Mouse (Mus musculus) lung, postnatal 0 days (tissue): Measurements from ENCODE around the gene Tmem123. TPM values are rescaled to one million over a fixed set of nuclear protein-coding genes. Genes with fewer than 3 reads are reported as not detected.

Source experiments
- ATAC-seq: fragments of 200-750 bp; cut with Nextera tagmentation; 2 replicates; pipeline ENCODE4 v1.8.0; 2017; ENCODE audit warnings: moderate library complexity
- DNase-seq: peaks from one replicate; pipeline ENCODE4 v3.0.0-alpha.2; 2016; ENCODE audit warnings: low spot score
- H3K27ac ChIP-seq: fragments of 300-500 bp; sonication (generic); 2 replicates; pipeline ENCODE4 v1.5.1; 2014; ENCODE audit warnings: antibody characterized with exemption, mild to moderate bottlenecking, low read length, mixed read lengths
- H3K27me3 ChIP-seq: fragments of 300-500 bp; sonication (generic); replicated peaks from 2 replicates; pipeline ENCODE4 v1.6.1; 2014; ENCODE audit warnings: low read length, mixed read lengths; ENCODE audit not compliant: insufficient read depth
- H3K36me3 ChIP-seq: fragments of 300-500 bp; sonication (generic); 2 replicates; pipeline ENCODE4 v1.6.1; 2014; ENCODE audit warnings: low read length, mixed read lengths; ENCODE audit not compliant: insufficient read depth
- H3K4me1 ChIP-seq: fragments of 300-500 bp; sonication (generic); 2 replicates; pipeline ENCODE4 v1.6.1; 2014; ENCODE audit warnings: antibody characterized with exemption, low read depth, low read length, mixed read lengths; ENCODE audit not compliant: insufficient read depth
- H3K4me2 ChIP-seq: fragments of 300-500 bp; sonication (generic); replicated peaks from 2 replicates; pipeline ENCODE4 v1.6.1; 2014; ENCODE audit warnings: low read depth, mild to moderate bottlenecking, low read length, moderate library complexity, mixed read lengths
- H3K4me3 ChIP-seq: fragments of 300-500 bp; sonication (generic); 2 replicates; pipeline ENCODE4 v1.5.1; 2014; ENCODE audit warnings: low read depth, low read length
- H3K9ac ChIP-seq: fragments of 300-500 bp; sonication (generic); replicated peaks from 2 replicates; pipeline ENCODE4 v1.6.1; 2014; ENCODE audit warnings: low read depth, mild to moderate bottlenecking
- H3K9me3 ChIP-seq: fragments of 300-500 bp; sonication (generic); 2 replicates; pipeline ENCODE4 v1.6.1; 2016; ENCODE audit warnings: low read length, mixed read lengths
- CTCF ChIP-seq: IDR thresholded peaks from 2 replicates; pipeline ENCODE4 v1.5.1; 2016; ENCODE audit warnings: antibody characterized with exemption, mild to moderate bottlenecking
- EP300 ChIP-seq: IDR thresholded peaks from 2 replicates; pipeline ENCODE4 v1.6.1; 2016; ENCODE audit warnings: antibody characterized with exemption, mild to moderate bottlenecking, control low read depth
- WGBS: fragments of 180-500 bp; shearing (Covaris S2); extraction: QIAGEN DNeasy Blood & Tissue Kit; methylation state at CpG from one replicate; pipeline ENCODE4 v1.1.7; 2014; 5-methylcytosine and 5-hydroxymethylcytosine counted together
- polyA plus RNA-seq: library from polyadenylated mRNA; unstranded; fragments of >200 nt; fragmentation: Nextera tagmentation; extraction: Ambion mirVana; gene quantifications from 2 replicates; pipeline ENCODE4 v1.2.1, GENCODE M21; 2015

Tmem123 gene
- polyA plus RNA-seq, 1 experiment from 2014 or later, result 99.5 TPM

DNA sequence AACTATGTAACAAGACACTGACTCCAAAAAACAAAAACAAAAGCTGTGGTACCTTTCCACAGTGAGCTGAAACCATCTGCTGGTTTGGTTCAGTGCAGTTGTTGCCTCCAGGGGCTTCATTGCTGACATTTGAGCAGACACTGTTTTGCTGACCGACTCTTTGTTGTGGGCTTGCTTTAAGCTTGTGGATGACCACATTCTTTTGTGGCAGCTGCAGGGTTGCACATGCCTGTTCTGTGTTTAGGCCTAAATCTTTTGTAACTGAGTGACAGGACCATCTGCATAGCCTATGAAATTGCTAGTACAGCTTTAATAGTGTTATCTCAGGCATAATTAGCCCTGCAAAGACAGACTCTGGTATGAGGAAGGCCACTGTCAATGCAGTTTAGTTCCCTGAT is 20.8 kb downstream of the Tmem123 start:
- Histone ChIP-seq H3K4me3 (no peak overlapping the region), H3K27ac (no peak overlapping the region), H3K4me2 (no peak overlapping the region), H3K9me3 (no peaks in the 10 kb centered on the region), H3K4me1 (no peaks in the 10 kb centered on the region), H3K36me3 (no peaks in the 10 kb centered on the region), H3K9ac (no peak overlapping the region), H3K27me3 (no peaks in the 10 kb centered on the region)
- ATAC-seq, result no peak
- TF ChIP-seq EP300 (no peak), CTCF (no peak)
- 28% methylated on average over 1 of the region's 1 CpGs for WGBS
- DNase-seq, result peak; percentile 11

GRCm38 (mm10) chr9:7785396-7785795 is 21.6 kb downstream of the Tmem123 start:
- WGBS, result 60% methylated on average over 3 of the region's 3 CpGs
- peak; percentile 37; the same call in 1 of the 2 replicates for ATAC-seq
- TF ChIP-seq EP300 (no peak), CTCF (no peak)

DNA sequence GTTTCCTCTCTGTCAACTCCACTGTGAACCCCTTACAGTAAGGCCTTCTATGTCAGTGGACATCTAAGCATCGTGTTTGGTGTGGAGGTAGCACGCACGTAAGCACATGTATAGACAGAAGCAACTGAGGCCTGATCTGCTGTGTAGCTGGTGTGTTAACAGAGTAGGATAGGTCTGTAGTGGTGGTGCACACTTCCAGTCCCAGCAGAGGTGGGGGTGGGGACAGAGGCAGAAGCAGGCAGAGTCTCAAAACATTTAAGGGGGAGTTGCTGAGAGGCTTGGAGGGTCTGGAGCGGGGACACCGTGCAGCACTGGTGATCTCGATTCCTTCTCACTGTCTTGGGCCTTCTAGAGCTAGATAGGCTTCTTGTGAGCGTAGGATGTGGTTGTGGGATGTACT is 22.2 kb downstream of the Tmem123 start:
- 91% methylated on average over 7 of the region's 7 CpGs for WGBS
- DNase-seq, result no peak
- no peak for ATAC-seq
- Histone ChIP-seq H3K4me1 (no peaks in the 10 kb centered on the region), H3K4me2 (no peak overlapping the region), H3K36me3 (no peaks in the 10 kb centered on the region), H3K4me3 (no peak overlapping the region), H3K27ac (no peak overlapping the region), H3K9ac (no peak overlapping the region), H3K9me3 (no peaks in the 10 kb centered on the region), H3K27me3 (no peaks in the 10 kb centered on the region)
- no peak for TF ChIP-seq CTCF
- no peak for TF ChIP-seq EP300

More at GRCm38 (mm10) chr9:7785396-7785795, 21.6 kb downstream of the Tmem123 start:
- Histone ChIP-seq H3K9ac (no peak overlapping the region), H3K36me3 (no peaks in the 10 kb centered on the region), H3K27ac (no peak overlapping the region), H3K9me3 (no peaks in the 10 kb centered on the region), H3K4me1 (no peaks in the 10 kb centered on the region), H3K4me2 (no peak overlapping the region), H3K27me3 (no peaks in the 10 kb centered on the region), H3K4me3 (no peak overlapping the region)
- DNase-seq, result no peak

GRCm38 (mm10) chr9:7788411-7788810 is 24.6 kb downstream of the Tmem123 start:
- DNase-seq (no peak), ATAC-seq (no peak)
- Histone ChIP-seq H3K27me3 (no peaks in the 10 kb centered on the region), H3K4me2 (no peak overlapping the region), H3K9ac (no peak overlapping the region), H3K27ac (no peak overlapping the region), H3K36me3 (no peaks in the 10 kb centered on the region; the same call in 1 of the 2 replicates), H3K9me3 (no peaks in the 10 kb centered on the region), H3K4me3 (no peak overlapping the region), H3K4me1 (no peaks in the 10 kb centered on the region)
- TF ChIP-seq CTCF (no peak), EP300 (no peak)
- 84% methylated on average over 6 of the region's 6 CpGs for WGBS

DNA sequence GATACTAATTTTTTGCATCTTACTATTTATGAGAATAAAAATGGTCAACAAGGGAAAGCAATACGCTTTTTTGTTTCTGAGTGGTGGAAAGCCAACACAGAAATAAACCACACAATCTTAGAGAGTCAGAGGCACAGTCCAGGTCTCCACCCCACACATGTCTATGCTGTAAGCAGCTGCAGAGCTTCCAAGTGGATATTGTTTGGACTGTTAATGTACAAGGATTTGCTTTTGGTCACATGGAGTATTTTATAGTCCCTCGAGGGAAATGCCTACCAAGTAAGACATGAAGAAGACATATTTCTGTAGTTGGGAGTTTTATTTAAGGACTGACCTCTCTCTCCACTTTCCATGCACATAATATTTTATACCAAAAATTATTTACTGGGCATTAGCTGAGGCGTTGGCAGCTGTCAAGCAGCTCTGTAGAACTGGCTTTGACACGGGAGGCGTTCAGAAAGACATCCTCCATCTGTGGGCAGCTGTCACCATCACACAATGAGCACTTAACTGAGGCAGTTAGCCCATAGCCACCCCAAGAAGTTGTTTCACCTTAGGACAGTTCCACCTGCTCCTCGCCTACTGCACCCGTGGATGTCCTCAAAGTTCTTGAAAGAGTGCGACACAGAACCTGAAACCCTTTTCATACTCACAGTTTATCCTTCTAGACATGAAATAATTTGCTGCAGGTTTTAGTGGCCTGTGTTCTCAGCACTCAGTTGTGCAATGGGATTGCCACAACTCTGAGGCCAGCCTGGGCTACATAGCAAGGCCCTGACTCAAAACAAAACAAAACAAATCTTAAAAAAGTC is 26.1 kb downstream of the Tmem123 start:
- Histone ChIP-seq H3K36me3 (no peaks in the 10 kb centered on the region; the same call in 1 of the 2 replicates), H3K9me3 (no peaks in the 10 kb centered on the region), H3K4me1 (no peaks in the 10 kb centered on the region), H3K27ac (no peak overlapping the region), H3K4me3 (no peak overlapping the region), H3K27me3 (no peaks in the 10 kb centered on the region), H3K9ac (no peak overlapping the region), H3K4me2 (no peak overlapping the region)
- ATAC-seq, result no peak
- DNase-seq, result no peak
- no peak for TF ChIP-seq CTCF
- TF ChIP-seq EP300, result no peak
- WGBS, result 78% methylated on average over 8 of the region's 8 CpGs

DNA sequence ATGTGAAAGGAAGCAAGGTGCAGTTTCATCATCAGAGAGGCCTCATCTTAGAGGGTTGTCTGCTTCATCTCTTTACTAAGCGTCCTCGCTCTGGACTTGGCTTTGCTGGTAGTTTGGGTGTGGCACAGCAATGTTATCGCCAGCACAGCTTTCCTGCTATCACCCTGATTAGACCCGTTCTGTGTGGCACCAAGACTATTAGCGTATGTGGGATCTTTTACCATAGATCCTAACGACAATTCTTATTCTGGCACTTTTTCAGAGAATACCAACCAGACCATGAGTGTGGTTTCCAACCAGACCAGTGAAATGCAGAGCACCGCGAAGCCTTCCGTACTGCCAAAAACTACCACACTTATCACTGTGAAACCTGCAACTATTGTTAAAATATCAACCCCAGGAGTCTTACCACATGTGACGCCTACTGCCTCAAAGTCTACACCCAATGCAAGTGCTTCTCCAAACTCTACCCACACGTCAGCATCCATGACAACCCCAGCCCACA is 26.8 kb downstream of the Tmem123 start:
- no peaks in the 10 kb centered on the region for H3K27me3 ChIP-seq
- H3K9ac ChIP-seq, result no peak overlapping the region
- ATAC-seq (no peak), DNase-seq (no peak)
- H3K36me3 ChIP-seq, result no peaks in the 10 kb centered on the region; the same call in 1 of the 2 replicates
- no peak overlapping the region for H3K4me3 ChIP-seq
- H3K4me1 ChIP-seq, result no peaks in the 10 kb centered on the region
- no peak overlapping the region for H3K4me2 ChIP-seq
- no peak overlapping the region for H3K27ac ChIP-seq
- 88% methylated on average over 11 of the region's 11 CpGs for WGBS
- H3K9me3 ChIP-seq, result no peaks in the 10 kb centered on the region
- TF ChIP-seq CTCF (no peak), EP300 (no peak)
